Mouse (Mus musculus) layer of hippocampus, adult 2 months (tissue): ENCODE data around the gene Nupr1. TPM values are rescaled to one million over a fixed set of nuclear protein-coding genes. Genes with fewer than 3 reads are reported as not detected.
"Not testable (repeated sequence)": the region's sequence is repeated elsewhere in the genome, so short reads cannot be mapped to it uniquely, and the experiment has no call there.

Experiments used
- DNase-seq, 2 experiments: peaks; one replicate each; pipeline ENCODE4 v3.0.0; 2022; ENCODE audit warnings: low spot score in 2 of 2
- H3K27ac ChIP-seq: fragments of 200-600 bp; 2 replicates; pipeline ENCODE4 v1.8.1; 2022
- H3K4me3 ChIP-seq: fragments of 200-600 bp; 2 replicates; pipeline ENCODE4 v1.8.1; 2022; ENCODE audit warnings: mild to moderate bottlenecking
- CTCF ChIP-seq: fragments of 200-600 bp; conservative IDR thresholded peaks from 2 replicates; pipeline ENCODE4 v1.8.1; 2022; ENCODE audit warnings: antibody characterized with exemption, mild to moderate bottlenecking, moderate library complexity
- total RNA-seq, 2 experiments: library from RNA; stranded (reverse); gene quantifications; 2 replicates each; pipeline ENCODE4 v1.2.3; 2021

The Nupr1 gene
- total RNA-seq, 2 experiments from 2014 or later: 10.3 to 12.2 TPM

DNA sequence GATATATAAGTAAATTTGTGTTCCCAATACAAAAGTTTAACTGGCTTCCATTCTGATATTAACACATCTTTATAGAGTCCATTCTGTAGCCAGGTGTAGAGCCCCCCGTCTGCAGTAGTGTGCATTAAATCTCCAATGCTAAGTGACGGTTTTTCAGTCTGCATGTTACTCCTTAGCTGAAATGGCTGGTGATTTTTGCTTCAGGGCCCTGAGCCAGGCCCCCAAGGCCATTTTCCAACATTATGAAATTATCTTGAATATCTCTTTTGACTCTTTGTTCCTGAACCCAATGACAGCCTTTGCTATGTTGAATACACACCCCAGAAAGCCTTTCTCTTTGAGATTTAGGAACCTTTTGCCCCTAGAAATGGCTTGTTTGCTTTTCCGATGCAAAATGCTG is 29.1 kb upstream of the Nupr1 start:
- no peak overlapping the region for H3K27ac ChIP-seq
- no peak for TF ChIP-seq CTCF
- H3K4me3 ChIP-seq: no peak overlapping the region
- DNase-seq: no peak

- no peak overlapping the region for H3K27ac ChIP-seq
- TF ChIP-seq CTCF: no peak
- no peak for DNase-seq
- no peak overlapping the region for H3K4me3 ChIP-seq
Observed at GRCm38 (mm10) chr7:126657522-126657921, 26.9 kb upstream of the Nupr1 start.

DNA sequence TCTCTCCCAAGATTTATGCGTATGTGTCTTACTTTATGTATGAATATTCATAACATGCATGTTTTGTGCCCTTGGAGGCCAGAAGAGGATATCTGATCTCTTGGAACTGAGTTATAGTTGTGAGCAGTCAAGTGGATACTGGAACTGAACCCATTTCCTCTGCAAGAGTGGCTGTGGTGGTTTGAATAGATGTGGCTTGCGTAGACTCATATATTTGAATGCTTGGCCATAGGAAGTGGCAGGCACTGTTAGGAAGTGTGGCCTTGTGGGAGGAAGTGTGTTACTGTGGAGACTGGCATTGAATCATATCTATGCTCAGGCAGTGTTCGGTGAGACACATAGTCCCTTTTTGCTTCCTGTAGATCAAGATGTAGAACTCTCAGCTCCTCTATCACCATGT is 25.0 kb upstream of the Nupr1 start:
- DNase-seq: no peak
- Histone ChIP-seq H3K27ac (no peak overlapping the region), H3K4me3 (no peak overlapping the region)
- no peak for TF ChIP-seq CTCF

DNA sequence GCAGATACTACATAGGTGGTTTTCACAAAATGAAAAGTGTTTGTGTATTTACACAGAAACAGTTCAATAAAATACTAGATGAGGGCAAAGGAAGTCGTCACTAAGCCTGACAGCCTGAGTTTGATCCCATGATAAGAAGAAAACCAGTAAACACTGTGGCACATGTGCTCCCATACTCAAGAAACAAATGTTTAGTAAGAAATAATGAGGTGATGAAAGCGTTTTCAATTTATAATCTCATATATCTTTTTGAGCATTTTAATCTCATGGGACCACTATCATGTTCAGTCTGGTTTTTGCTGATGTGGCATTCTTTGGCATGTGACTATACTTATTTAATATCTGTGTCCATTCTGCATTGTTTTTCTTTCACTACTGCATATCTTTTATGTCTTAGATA is 23.3 kb upstream of the Nupr1 start:
- no peak for DNase-seq
- H3K4me3 ChIP-seq: no peak overlapping the region
- no peak for TF ChIP-seq CTCF
- no peak overlapping the region for H3K27ac ChIP-seq

GRCm38 (mm10) chr7:126650852-126651251 is 20.2 kb upstream of the Nupr1 start:
- no peak overlapping the region for H3K27ac ChIP-seq
- no peak for DNase-seq
- no peak overlapping the region for H3K4me3 ChIP-seq
- TF ChIP-seq CTCF: no peak

DNA sequence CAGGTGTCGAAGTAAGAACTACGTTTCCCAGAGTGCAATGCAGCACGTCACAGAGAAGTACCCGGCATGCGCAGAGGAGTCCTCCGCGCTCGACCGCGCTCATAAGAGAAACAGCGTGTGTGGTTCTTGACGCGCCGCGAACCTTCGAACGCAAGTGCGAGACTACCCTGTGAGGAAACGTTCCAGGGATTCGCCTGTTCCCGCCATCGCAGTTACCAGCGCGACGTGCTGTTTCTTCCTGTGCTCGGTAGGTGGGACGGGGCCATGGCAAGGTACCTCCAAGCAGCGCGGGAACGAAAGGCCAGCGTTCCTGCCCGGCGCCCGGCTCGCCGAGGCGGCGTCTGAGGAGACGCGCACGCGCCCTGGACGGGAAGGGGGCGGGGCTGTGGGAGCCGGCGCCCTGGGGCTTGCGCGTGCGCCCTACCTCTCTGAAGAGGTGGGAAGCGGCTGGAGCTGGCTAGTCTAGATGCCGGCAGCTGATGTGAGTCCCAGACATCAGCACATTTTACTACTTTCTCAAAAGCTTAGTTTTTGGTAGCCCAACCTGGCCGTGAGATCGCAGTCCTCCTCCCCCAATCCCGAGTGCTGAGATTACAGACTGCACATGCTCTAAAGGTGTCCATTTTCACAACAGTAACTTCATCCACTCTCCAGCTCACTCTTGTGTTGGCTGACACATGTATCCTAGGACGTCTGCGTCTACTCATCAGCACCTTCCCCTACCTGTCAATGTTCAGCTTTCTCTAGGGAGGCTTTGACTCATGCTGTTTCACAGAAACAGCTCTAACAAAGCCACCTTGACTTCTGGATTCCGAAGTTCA is 18.8 kb upstream of the Nupr1 start, which contains the start of gene Sgf29:
Gene Sgf29 (plus strand): TSS at position 79 of the 821 bp plus-strand sequence.
- Histone ChIP-seq H3K27ac (peak within 1 kb of the TSS; percentile 96), H3K4me3 (peak within 1 kb of the TSS; percentile 72)
- TF ChIP-seq CTCF: no peak
- DNase-seq: peak; percentile 91 to 93

DNA sequence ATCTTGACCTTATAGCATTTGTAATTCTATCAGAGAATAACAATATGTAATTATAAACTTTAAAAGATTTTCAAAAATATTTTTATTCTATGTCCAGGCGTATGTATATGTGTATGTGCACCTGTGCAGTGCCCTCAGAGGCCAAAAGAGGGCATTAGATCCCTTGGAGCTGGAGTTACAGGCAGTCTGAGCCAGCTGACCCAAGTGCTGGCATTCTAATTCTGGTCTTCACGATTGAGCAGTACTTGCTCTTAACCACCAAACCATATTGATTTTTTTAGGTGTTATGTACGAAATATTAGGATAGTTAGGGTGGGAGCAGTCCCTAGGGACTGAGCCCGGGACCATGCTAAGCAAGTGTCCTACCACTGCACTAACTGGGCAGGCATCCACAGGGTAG is 17.8 kb upstream of the Nupr1 start:
- peak; percentile 63 for TF ChIP-seq CTCF
- DNase-seq: no peak
- Histone ChIP-seq H3K27ac (peak overlapping the region; percentile 96; the same call in 1 of the 2 replicates), H3K4me3 (peak overlapping the region; percentile 72)

DNA sequence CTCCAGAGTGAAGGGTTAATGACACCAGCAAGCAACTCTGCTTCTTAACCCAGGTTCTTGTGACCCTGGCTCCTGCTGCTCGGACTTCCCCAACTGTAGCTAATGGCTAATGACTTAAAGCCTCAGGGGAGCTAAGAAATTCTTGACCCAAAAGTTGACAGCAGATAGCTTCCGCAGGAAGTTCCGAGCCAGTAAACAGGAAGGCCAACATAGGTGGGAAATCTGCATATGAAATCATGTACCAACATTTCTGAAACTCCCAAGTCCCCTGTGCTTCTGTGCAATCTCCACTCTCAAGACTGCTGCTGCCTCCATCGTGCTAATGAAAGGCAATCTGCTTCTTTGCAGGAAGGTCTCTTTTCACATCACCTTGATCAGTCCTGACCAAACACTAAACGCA is 15.0 kb upstream of the Nupr1 start:
- no peak for TF ChIP-seq CTCF
- DNase-seq: no peak
- Histone ChIP-seq H3K27ac (no peak overlapping the region), H3K4me3 (no peak overlapping the region)

DNA sequence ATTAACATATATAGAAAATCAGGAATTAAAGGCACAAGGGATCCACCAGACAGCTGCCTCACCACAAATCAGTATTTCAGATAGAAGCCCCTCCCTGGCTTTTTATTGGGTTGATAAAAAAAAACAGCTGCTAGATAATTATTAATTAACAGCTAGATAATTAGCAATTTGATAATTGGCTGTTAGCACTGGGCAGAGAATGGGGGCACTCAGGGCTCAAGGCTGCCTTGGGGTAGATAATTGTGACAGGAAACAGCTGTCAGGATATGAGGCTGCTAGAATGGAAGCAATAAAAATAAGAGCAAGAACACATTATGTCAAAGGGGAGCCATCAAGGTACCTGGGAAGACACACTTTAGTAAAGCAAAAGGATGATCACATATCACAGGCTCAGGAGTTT is 14.3 kb upstream of the Nupr1 start:
- Histone ChIP-seq H3K4me3 (no peak overlapping the region), H3K27ac (no peak overlapping the region)
- DNase-seq: no peak
- TF ChIP-seq CTCF: no peak

DNA sequence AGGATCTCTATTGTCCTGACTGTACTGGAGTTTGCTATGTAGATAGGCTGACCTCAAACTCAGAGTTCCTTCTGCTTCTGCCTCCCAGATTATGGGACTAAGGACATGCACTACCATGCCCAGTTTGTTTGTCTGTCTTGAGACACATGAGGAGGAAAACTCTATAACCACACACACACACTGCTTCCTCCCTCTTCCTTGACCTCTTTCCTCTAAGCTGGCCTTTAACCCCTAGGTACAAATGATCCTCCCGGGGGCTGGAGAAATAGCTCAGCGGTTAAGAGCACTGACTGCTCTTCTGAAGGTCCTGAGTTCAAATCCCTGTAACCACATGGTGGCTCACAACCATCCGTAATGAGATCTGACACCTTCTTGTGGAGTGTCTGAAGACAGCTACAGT is 13.7 kb upstream of the Nupr1 start:
- Histone ChIP-seq H3K4me3 (no peak overlapping the region), H3K27ac (no peak overlapping the region)
- no peak for DNase-seq
- TF ChIP-seq CTCF: no peak

DNA sequence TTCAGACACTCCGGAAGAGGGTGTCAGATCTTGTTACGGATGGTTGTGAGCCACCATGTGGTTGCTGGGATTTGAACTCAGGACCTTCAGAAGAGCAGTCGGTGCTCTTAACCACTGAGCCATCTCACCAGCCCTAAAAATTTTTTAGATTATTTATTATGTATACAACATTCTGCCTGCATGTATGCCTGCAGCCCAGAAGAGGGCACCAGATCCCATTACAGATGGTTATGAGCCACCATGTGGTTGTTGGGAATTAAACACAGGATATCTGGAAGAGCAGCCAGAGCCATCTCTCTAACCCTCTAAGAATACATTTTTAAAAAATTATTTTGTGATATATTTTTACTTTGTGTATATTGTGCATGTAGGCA is 12.6 kb upstream of the Nupr1 start:
- not testable (repeated sequence) for H3K4me3 ChIP-seq, H3K27ac ChIP-seq
- peak; percentile 79 for TF ChIP-seq CTCF
- DNase-seq: peak in 1 of 2 experiments; percentile 46

DNA sequence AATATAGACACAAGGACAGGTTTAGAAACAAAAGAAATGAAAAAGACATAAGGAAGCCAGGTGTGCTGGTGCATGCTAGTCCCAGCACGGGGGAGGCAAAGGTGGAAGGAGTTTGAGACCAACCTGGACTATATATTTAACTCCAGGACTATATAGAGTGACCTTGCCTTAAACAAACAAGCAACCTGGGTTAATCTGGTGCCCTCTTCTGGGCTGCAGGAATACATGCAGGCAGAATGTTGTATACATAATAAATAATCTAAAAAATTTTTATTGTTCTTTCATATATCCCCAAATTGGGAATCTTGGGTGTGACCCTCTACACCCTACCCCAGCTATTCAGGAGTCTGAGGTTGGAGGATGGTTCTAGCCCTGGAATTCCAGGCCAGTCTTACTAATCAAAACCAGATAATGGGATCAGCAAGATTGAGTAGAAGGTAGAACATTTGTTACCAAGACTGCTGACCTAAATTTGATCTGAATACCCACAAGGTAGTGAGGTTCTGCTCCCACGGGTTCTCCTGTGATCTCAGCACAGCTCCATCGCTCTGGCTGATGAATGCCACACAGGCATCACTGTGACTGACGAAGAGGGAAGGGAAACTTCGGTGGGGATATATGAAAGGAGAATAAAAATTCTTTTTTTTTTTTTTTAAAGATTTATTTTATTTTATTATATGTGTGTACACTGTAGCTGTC is 12.0 kb upstream of the Nupr1 start:
- no peak for DNase-seq
- Histone ChIP-seq H3K27ac (no peak overlapping the region), H3K4me3 (no peak overlapping the region)
- peak; percentile 47 for TF ChIP-seq CTCF

- peak; percentile 89 for TF ChIP-seq CTCF
- DNase-seq: peak in 1 of 2 experiments; percentile 52
- H3K4me3 ChIP-seq: no peak overlapping the region
- no peak overlapping the region for H3K27ac ChIP-seq
Observed at GRCm38 (mm10) chr7:126636733-126637520, 6.3 kb upstream of the Nupr1 start.
